In the genomic region with DNA sequence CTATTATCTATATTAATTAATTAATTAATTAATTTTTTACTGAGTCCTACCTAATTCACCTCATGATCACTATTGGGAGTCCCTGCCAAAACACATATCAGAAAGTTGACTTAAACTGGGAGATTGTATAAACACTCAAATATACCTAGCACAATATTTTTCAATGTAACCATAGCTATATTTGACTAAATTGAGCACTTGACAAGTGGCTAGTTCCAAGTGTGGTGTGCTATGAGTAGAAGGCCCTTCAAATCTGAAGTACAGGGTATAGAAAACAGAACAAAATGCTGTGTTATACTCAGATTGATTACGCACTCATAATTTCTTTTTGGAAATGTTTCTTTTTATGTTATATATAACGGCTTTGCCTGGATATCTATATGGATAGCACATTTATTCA, we compare ENCODE assay signal across 35 mouse cellular contexts.
"Had no signal": no experiment of that assay in that cellular context is flagged by ENCODE, and none has a peak within 500 bp of the region (broad histone marks: within the 10 kb centered on the region; RNA-seq: fewer than 3 reads in every experiment).

No protein-coding gene starts in this region.

- ATAC-seq: hindbrain, embryonic 16.5 days; hindbrain, postnatal 0 days; inflammation-experienced regulatory T-cells, adult 6 months; intestine, embryonic 15.5 days; intestine, embryonic 16.5 days; intestine, postnatal 0 days had no signal

- H3K9ac ChIP-seq: heart, embryonic 12.5 days; heart, embryonic 13.5 days; heart, embryonic 15.5 days; hindbrain, embryonic 12.5 days; hindbrain, embryonic 13.5 days; hindbrain, embryonic 14.5 days; hindbrain, embryonic 15.5 days; intestine, embryonic 15.5 days; kidney, embryonic 15.5 days had no signal

- H3K9me3 ChIP-seq: heart, embryonic 10.5 days; heart, embryonic 12.5 days; heart, embryonic 13.5 days; heart, embryonic 15.5 days; hindbrain, embryonic 10.5 days; hindbrain, embryonic 12.5 days; hindbrain, embryonic 13.5 days; hindbrain, embryonic 15.5 days; intestine, embryonic 15.5 days; kidney, embryonic 15.5 days had no signal

- H3K27ac ChIP-seq: heart, embryonic 10.5 days; heart, embryonic 13.5 days; heart, embryonic 15.5 days; hindbrain, embryonic 10.5 days; hindbrain, embryonic 12.5 days; hindbrain, embryonic 13.5 days; hindbrain, embryonic 14.5 days; hindbrain, embryonic 15.5 days; hindbrain, postnatal 0 days; intestine, embryonic 15.5 days; kidney, embryonic 15.5 days; kidney, postnatal 0 days; layer of hippocampus, adult 2 months had no signal

- H3K4me1 ChIP-seq: heart, embryonic 10.5 days; heart, embryonic 12.5 days; heart, embryonic 13.5 days; heart, embryonic 15.5 days; hindbrain, embryonic 10.5 days; hindbrain, embryonic 12.5 days; hindbrain, embryonic 13.5 days; hindbrain, embryonic 15.5 days; intestine, embryonic 15.5 days had no signal

- H3K4me3 ChIP-seq: heart, embryonic 10.5 days; heart, embryonic 12.5 days; heart, embryonic 13.5 days; heart, embryonic 15.5 days; hindbrain, embryonic 10.5 days; hindbrain, embryonic 12.5 days; hindbrain, embryonic 13.5 days; hindbrain, embryonic 15.5 days; intestine, embryonic 15.5 days; kidney, embryonic 15.5 days; layer of hippocampus, adult 2 months had no signal

- DNase-seq: heart, postnatal 10 days; heart, postnatal 14 days; heart, postnatal 36 days; heart, postnatal 4 days; kidney, adult 11 months; kidney, adult 18-20 months; kidney, adult 2 months; kidney, adult 8-10 months; kidney, adult 9 months; kidney, postnatal 10 days; kidney, postnatal 14 days; kidney, postnatal 25 days; kidney, postnatal 36 days; kidney, postnatal 4 days; layer of hippocampus, adult 9-11 months; layer of hippocampus, postnatal 36 days had no signal

- H3K4me2 ChIP-seq: heart, embryonic 11.5 days; heart, embryonic 12.5 days; heart, embryonic 13.5 days; heart, embryonic 15.5 days; hindbrain, embryonic 12.5 days; hindbrain, embryonic 13.5 days; hindbrain, embryonic 14.5 days; hindbrain, embryonic 15.5 days; intestine, embryonic 15.5 days; kidney, embryonic 15.5 days had no signal

- H3K27me3 ChIP-seq: heart, embryonic 12.5 days; heart, embryonic 15.5 days; hindbrain, embryonic 12.5 days; hindbrain, embryonic 13.5 days; intestine, embryonic 15.5 days; kidney, embryonic 15.5 days had no signal

- H3K36me3 ChIP-seq: heart, embryonic 10.5 days; heart, embryonic 12.5 days; heart, embryonic 13.5 days; heart, embryonic 15.5 days; hindbrain, embryonic 10.5 days; hindbrain, embryonic 12.5 days; hindbrain, embryonic 13.5 days; hindbrain, embryonic 15.5 days; intestine, embryonic 15.5 days; kidney, embryonic 15.5 days had no signal
